Mouse (Mus musculus) frontal cortex, postnatal 36 days (tissue): ENCODE measurements at regions not wholly inside any gene's neighbourhood (a gene's known extent, or its start where the extent isn't known, plus 50 kb on each side); places are given as distances from the start of the nearest gene placed in this dataset.

Source experiments
- DNase-seq, 2 experiments: peaks; one replicate each; pipeline ENCODE4 v3.0.0; 2022; ENCODE audit warnings: low spot score in 2 of 2

DNA sequence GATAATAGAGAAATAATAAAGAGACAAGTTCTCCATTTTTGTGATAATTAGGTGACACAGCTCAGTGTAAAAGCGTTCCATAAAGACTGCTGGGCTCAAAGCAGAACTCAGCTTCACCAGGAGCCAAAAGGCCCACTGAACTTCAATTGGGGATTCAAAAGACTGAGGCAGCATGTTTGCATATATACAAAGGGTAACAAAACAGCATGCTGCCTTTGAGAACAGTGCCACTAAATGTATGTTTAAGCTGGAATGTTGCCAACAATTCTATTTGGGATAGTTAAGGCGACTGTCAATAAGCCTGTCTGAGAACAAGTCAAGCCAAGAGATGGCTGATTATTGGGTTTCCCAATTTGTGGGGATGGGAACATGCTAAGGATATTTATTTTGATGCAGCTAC lies 642.3 kb downstream of the Actrt1 start:
- no peak for DNase-seq

DNA sequence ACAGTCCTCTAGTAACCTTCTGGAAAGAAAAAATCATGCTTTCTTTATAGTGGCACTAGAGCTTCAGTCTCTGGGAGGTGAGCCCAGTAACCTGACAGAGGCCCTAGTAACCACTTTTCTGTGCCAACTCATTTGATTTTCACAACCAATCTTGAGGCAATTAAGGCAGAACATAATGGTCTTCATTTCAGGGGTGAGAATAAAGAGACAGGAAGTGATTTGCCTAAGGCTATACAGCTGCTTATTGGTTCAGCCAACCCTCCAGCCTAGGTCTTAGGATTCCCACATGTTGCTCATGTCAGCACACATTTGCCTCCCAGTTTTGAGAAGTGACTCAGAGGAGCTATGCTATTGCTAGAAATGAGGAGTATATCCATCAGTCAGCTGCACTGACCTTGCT lies 670.2 kb downstream of the Actrt1 start:
- no peak for DNase-seq

DNA sequence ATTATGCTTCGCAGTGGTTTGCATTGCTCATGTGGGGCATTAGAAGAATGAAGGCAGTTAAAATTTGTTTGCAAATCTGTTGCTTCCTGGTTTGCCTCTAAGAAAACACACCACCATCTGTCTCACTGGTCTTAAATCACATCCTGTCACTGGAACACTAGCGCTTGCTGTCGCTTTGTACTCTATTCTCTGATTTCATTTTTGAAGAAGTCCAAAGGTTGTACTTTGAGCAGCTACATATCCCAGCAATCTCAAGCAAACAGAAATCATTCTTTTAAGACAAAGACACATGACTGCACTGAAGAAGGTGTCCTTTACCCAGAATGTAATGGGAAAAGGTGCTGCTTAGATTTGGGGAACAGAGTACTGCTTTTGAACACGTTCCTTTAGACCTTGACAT lies 680.7 kb downstream of the Actrt1 start:
- no peak for DNase-seq

DNA sequence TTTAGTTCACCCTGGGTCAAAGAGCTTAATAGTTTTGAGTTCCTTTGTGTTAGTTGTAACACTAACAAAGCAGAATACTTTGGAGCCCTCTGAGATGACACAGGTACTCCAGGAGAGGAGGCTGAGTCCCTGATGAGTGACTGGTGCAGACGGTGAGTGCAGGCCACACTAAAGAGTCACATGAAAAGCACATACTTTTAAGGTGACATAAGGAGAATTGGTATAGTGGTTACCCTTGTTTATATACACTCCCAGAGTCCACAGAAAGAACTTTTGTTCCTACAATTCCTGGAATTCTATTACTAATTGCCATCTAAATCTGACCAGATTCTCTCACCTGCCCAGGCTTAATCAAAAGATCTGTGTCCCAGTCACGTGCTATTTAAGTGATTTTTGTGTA lies 681.3 kb downstream of the Actrt1 start:
- DNase-seq, result no peak

DNA sequence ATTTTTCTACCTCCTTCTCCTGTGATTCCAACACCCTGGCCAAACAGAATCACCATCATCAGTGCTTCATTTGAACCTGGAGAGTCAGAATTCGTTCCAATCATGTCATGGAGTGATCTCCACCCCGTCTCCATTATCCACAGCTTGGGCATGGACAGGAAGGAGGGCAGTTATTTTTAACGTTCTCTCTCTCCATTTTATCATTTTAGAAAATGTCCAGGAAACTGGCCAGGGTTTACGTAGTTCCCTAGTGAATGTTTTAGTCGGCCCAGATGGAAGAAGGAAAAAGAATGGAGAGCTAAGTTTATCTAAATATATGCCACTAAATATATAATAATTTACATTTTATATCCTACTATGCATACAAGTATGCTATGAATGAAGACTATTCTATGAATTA lies 701.0 kb downstream of the Actrt1 start:
- no peak for DNase-seq

DNA sequence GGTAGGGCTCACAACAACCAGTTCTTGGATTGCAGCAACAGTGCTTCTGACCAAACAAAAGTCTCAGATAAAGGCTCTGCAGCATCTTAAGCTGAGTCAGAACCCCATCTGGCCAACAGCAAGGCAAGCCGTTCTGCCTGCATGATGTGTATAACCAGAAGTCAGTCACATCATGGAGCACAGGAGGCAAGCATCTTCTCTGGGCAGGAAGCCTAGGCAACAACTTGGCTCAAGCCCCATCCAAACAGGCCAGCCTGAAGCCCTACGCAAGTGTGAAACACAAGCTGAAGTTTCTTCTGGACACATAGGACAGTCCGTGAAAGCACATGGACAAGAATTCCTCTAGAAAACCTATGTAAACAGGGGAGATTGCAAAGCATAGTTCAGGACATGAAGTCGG lies 739.7 kb downstream of the Actrt1 start:
- DNase-seq, result peak in 1 of 2 experiments; percentile 0
